Mouse (Mus musculus) cerebral cortex, adult 2 months (tissue): ENCODE measurements around the gene Mzt1.

Source experiments
- WGBS: fragments of 180-500 bp; shearing (Covaris S2); methylation state at CpG from one replicate; pipeline ENCODE4 v1.1.7; 2018; 5-methylcytosine and 5-hydroxymethylcytosine counted together

The Mzt1 gene

GRCm38 (mm10) chr14:99018691-99019090, 27.2 kb downstream of the Mzt1 start:
- WGBS = 78% methylated on average over 7 of the region's 7 CpGs

DNA sequence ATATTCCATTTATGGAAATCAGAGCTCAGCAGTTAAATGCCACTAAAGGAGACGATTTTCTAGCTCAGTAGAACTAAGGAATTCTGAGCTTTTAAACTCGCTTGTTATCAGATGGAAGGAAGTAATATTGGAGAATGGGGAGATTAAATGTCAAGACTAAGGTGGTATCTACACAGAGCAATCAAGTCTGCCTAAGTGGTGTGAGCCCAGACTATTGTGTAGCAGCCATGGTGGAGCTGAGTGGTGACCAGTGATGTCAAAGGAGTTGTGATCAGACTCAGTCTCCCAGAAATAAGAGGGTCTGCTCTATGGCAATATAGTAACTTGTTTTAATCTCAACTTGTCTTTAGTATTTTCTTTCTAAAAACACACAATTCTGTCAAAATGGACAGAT, 35.0 kb downstream of the Mzt1 start:
- WGBS = 55% methylated on average over 2 of the region's 2 CpGs

DNA sequence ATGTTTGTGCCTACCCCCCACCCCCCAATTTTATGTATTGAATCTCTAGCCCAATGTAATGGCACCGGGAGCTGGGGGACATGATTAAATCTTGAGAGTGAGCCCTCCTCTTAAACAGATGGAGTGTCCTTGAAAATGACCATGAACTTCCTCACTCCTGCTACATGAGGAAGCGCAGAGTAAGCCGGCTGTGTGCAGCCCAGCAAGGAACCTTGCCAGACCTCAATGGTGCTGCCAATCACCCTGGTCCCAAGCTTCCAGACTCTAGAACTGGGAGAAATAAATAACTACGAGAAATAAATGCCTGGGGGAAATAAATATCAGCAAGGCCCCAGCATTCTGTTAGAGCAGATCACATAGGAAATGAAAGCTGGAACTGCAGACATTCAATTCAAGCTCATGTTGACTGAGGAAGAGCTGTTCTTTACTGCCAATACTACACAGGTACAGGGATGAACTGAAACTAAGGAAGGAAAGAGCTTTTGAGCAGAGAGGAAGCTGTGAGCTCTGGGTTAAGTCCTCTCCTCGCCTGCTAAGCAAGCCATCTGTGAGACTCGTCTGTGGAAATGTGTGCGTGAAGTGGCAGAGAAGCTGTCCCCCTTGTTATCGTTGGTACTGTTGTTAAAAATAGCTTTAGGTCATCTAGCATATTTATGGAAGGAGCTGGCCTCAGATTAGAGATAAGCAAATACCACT, 35.6 kb downstream of the Mzt1 start:
- WGBS = 65% methylated on average over 8 of the region's 8 CpGs

DNA sequence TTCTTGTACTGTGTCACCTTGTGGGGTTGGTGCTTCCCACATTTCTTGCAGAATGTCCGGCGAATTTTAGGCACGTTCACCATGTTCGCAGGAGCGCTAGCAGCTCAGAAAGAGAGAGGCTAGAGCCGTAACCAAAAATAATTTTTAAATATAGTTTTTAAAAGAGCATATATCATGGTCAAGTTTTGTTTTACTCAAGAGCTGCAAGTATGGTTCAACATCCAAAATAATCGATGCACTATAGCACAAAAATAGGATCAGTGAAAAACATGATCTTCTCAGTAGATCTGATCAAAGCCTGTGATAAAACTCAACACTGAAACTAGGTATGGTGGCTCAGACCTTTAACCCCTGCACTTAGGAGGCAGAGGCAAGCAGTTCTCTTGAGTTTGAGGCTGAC, 51.7 kb downstream of the Mzt1 start, which contains the start of gene Rpl36a-ps1:
TSS of gene Rpl36a-ps1 (minus strand) at position 101 of the 400 bp plus-strand sequence.
- WGBS = 97% methylated on average over 7 of the region's 7 CpGs

- WGBS = 86% methylated on average over 2 of the region's 2 CpGs
Observed at GRCm38 (mm10) chr14:98992482-98992881, 53.5 kb downstream of the Mzt1 start.

DNA sequence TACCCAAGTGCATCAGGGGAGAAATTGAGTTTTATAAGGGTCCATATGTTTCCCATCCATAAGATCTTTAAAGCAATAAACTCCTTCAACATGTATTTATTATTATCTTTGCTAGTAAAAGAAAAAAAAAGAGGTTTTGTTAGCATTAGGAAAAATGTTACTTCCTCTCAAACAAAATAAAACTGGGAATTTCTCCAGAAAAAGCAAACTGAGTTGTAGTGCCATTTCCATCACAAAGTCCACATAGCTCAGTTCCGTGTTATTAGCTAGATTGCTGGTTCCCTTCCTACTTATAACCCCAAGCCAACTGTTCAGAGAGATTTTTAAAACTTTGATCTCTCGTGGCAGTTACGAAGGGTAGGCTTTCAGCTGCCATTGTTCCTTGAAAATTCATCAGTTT, 55.3 kb downstream of the Mzt1 start:
- 64% methylated on average over 3 of the region's 3 CpGs for WGBS

DNA sequence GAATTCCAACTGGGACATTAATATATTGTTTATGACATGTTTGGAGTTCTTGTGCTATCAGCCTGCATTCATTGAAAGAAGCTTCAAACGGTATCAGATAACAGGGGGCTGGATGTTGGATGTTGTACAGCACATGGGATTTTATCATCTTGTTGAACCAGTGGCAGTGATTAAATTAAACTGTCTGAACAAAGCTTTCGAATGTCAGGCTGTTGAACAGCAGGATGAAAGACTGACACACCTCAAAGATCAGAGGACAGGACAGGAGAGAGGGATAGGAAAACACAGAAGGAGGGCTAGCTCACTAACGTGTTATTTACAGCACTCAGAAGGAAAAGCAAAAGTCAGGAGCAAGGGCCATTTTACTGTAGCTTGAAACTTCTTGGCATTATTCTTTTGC, 56.1 kb downstream of the Mzt1 start:
- WGBS = 41% methylated on average over 3 of the region's 3 CpGs
